9 mouse cellular contexts compared by ENCODE assay signal in the genomic region with DNA sequence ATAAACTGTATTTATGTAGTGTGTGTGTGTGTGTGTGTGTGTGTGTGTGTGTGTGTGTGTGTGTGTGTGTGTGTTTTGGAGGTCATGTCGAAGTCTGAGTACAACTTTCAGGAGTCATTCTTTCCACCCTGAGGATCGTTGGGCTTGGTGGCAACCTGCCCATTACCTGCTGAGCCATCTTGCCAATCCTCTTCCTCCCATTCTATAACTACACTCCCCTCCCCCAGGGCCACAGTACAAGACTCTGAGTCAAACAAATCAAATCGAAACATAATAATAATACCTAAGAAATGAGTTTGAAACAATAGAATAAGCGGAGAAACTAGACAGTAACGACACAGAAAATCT. TPM values are rescaled to one million over a fixed set of nuclear protein-coding genes. Genes with fewer than 3 reads are reported as not detected.
DNase-seq lines count a peak whose midpoint lies in the region; ATAC-seq and TF ChIP-seq lines count a peak whose summit lies in the region.
"Had no signal": no experiment of that assay in that cellular context is flagged by ENCODE, and none has a peak within 500 bp of the region (broad histone marks: within the 10 kb centered on the region; RNA-seq: fewer than 3 reads in every experiment).

No protein-coding gene starts in this region.

- DNase-seq in kidney, adult 11 months: peak; percentile 2
- DNase-seq in kidney, adult 9 months: no peak
- DNase-seq in Muller cell, postnatal 12 days (ENCODE audit: inconsistent ontology term): peak; percentile 17
- peak; percentile 32 to 48 for DNase-seq in cerebellum, adult 2 months
- DNase-seq in kidney, postnatal 0 days (ENCODE audit: low spot score): no peak
- no peak for DNase-seq in thymus, postnatal 36 days
- no peak for DNase-seq in B cell, adult 2 months
- no peak for DNase-seq in urinary bladder, adult 18-20 months (ENCODE audit: low spot score in 2 of 2)

- H3K27ac ChIP-seq in cerebellum, adult 2 months (ENCODE audit: insufficient read depth, low read length): no peak overlapping the region
- no peak overlapping the region for H3K27ac ChIP-seq in kidney, postnatal 0 days
- H3K27ac ChIP-seq: macrophage had no signal

- no peaks in the 10 kb centered on the region for H3K36me3 ChIP-seq in kidney, postnatal 0 days (ENCODE audit: insufficient read depth, low read length)

- peak overlapping the region; percentile 54 for H3K4me3 ChIP-seq in cerebellum, adult 2 months (replicated peaks; ENCODE audit: insufficient read depth, low read depth, low read length)
- H3K4me3 ChIP-seq in kidney, postnatal 0 days (replicated peaks; ENCODE audit: low read depth, low read length): no peak overlapping the region

- no peaks in the 10 kb centered on the region for H3K27me3 ChIP-seq in cerebellum, adult 2 months (ENCODE audit: control insufficient read depth, insufficient read depth, low read length)
- H3K27me3 ChIP-seq in kidney, postnatal 0 days (ENCODE audit: insufficient read depth, low read length): no peaks in the 10 kb centered on the region

- TF ChIP-seq CTCF in cerebellum, adult 2 months (IDR thresholded peaks at IDR 0.05; ENCODE audit: borderline replicate concordance, insufficient read depth, low read depth, low read length): no peak
- TF ChIP-seq CTCF in kidney, postnatal 0 days (IDR thresholded peaks at IDR 0.05; ENCODE audit: low read depth): no peak

- H3K9me3 ChIP-seq in kidney, postnatal 0 days (replicated peaks; ENCODE audit: low read length): no peaks in the 10 kb centered on the region

- 45% methylated on average over 5 of the region's 5 CpGs for WGBS in cerebellum, adult 2 months
- 61% methylated on average over 5 of the region's 5 CpGs for WGBS in kidney, postnatal 0 days

- no peak overlapping the region for H3K9ac ChIP-seq in kidney, postnatal 0 days (ENCODE audit: low read depth, low read length)

- TF ChIP-seq POLR2A in cerebellum, adult 2 months (IDR thresholded peaks at IDR 0.05; ENCODE audit: borderline replicate concordance, insufficient read depth, low read length): no peak

- no peak for ATAC-seq in kidney, postnatal 0 days (replicated peaks; ENCODE audit: low FRiP score, low read depth)

- H3K4me1 ChIP-seq in cerebellum, adult 2 months (ENCODE audit: control insufficient read depth, insufficient read depth, low read length): no peaks in the 10 kb centered on the region; the same call in 1 of the 2 replicates
- no peaks in the 10 kb centered on the region; the same call in 1 of the 2 replicates for H3K4me1 ChIP-seq in kidney, postnatal 0 days (replicated peaks; ENCODE audit: insufficient read depth, low read length)

- peak overlapping the region; percentile 77; the same call in 1 of the 2 replicates for H3K4me2 ChIP-seq in kidney, postnatal 0 days (ENCODE audit: low read length)

RNA-seq across cellular contexts. Expression of gene Bbs7, which starts 0.6 kb away (rescaled TPM):
- 18.6 and 19.0 TPM in 2 replicates for polyA plus RNA-seq in cerebellum, adult 2 months (2012; rRNA removed)
- 14.3 and 15.1 TPM in 2 replicates for polyA plus RNA-seq in kidney, postnatal 0 days (2015; fragmentation: Nextera tagmentation; extraction: Ambion mirVana)

RNA-seq across cellular contexts. Expression of gene Ccna2, which starts 41.9 kb away (rescaled TPM):
- 1.9 and 2.0 TPM in 2 replicates for polyA plus RNA-seq in cerebellum, adult 2 months (2012; rRNA removed)
- polyA plus RNA-seq in kidney, postnatal 0 days (2015; fragmentation: Nextera tagmentation; extraction: Ambion mirVana): 74.9 and 81.3 TPM in 2 replicates

Comparison
In these comparisons a context has a peak if more than half of its experiments do, and no peak if none do; other contexts are left out.
1. DNase-seq: peak in kidney, adult 11 months (single experiment), Muller cell, postnatal 12 days (single experiment) and cerebellum, adult 2 months (2 of 2); none in kidney, adult 9 months (single experiment), kidney, postnatal 0 days (single experiment), thymus, postnatal 36 days (0 of 2), B cell, adult 2 months (0 of 2) and urinary bladder, adult 18-20 months (0 of 2).
2. RNA of gene Ccna2, which starts 41.9 kb away (polyA plus RNA-seq): 74.9 to 81.3 TPM in kidney, postnatal 0 days; 1.9 to 2.0 TPM in cerebellum, adult 2 months; every median in the first group is over 10 times any median in the second.